Mouse (Mus musculus): ENCODE data around the gene Prkn.

DNA sequence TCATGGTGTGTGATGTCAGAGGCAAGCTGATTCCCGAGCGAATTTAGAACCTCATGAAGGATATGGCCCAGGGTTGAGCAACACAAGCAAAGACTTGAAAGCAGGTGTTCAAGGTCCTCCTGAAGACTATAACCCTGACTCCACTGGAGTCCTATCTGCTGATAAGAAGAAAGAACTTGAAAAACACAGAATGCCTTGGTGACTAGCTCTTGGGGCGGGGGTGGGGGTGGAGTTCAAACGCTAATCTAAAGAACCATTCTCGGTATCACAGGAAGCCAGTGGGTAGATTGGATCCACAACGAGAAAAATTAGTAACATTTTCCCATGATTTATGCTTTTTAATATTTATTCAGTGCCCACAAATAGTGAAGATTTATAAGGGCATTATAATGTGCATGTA is 879.6 kb downstream of the Prkn start:
- TF ChIP-seq CTCF (IDR thresholded peaks at IDR 0.05; ENCODE audit: borderline replicate concordance, insufficient read depth, low read length) = no peak
- no peak for TF ChIP-seq POLR2A (IDR thresholded peaks at IDR 0.05; ENCODE audit: low read depth, low read length)
